Mouse (Mus musculus) ES-CJ7 (cell line): Measurements from ENCODE around the gene Pltp.

Experiments
- DNase-seq: peaks from one replicate; pipeline ENCODE4 v3.0.0; 2011; ENCODE audit warnings: low read depth, low spot score

Gene Pltp

GRCm38 (mm10) chr2:164845782-164846181 lies 11.7 kb downstream of the Pltp start:
- no peak for DNase-seq

- no peak for DNase-seq
Measured at GRCm38 (mm10) chr2:164835164-164835563, 22.3 kb downstream of the Pltp start.

- DNase-seq, result no peak
Measured at GRCm38 (mm10) chr2:164834531-164834930, 23.0 kb downstream of the Pltp start.

GRCm38 (mm10) chr2:164833314-164833959 lies 24.1 kb downstream of the Pltp start, which contains the start of gene Neurl2:
Neurl2 (minus strand) TSS chr2:164833456.
- DNase-seq, result peak; percentile 97

- DNase-seq, result peak; percentile 79
Measured at GRCm38 (mm10) chr2:164832748-164833301, 24.7 kb downstream of the Pltp start, which contains the start of gene Ctsa. Ctsa (plus strand) TSS chr2:164832873.

GRCm38 (mm10) chr2:164832032-164832747 lies 25.3 kb downstream of the Pltp start:
- DNase-seq, result no peak

- DNase-seq, result no peak
Measured at GRCm38 (mm10) chr2:164831029-164831428, 26.5 kb downstream of the Pltp start.

- DNase-seq, result peak; percentile 67
Measured at GRCm38 (mm10) chr2:164829090-164829489, 28.4 kb downstream of the Pltp start.

GRCm38 (mm10) chr2:164828437-164828836 lies 29.1 kb downstream of the Pltp start, which contains the start of gene Spata25:
Spata25 (minus strand) TSS chr2:164828537.
- DNase-seq, result no peak

- no peak for DNase-seq
Measured at GRCm38 (mm10) chr2:164827146-164827850, 30.2 kb downstream of the Pltp start.

GRCm38 (mm10) chr2:164825521-164825920 lies 32.0 kb downstream of the Pltp start:
- DNase-seq, result no peak

- DNase-seq, result peak; percentile 97
Measured at GRCm38 (mm10) chr2:164823969-164824368, 33.5 kb downstream of the Pltp start.

GRCm38 (mm10) chr2:164823181-164823585 lies 34.3 kb downstream of the Pltp start:
- DNase-seq, result peak; percentile 75

- peak; percentile 99 for DNase-seq
Measured at GRCm38 (mm10) chr2:164822636-164823165, 34.8 kb downstream of the Pltp start, which contains the start of gene Zswim1. Zswim1 (plus strand) TSS chr2:164822686.

- no peak for DNase-seq
Measured at GRCm38 (mm10) chr2:164821060-164821459, 36.5 kb downstream of the Pltp start.

GRCm38 (mm10) chr2:164817703-164818102 lies 39.8 kb downstream of the Pltp start:
- no peak for DNase-seq

GRCm38 (mm10) chr2:164817206-164817605 lies 40.3 kb downstream of the Pltp start:
- no peak for DNase-seq

GRCm38 (mm10) chr2:164815821-164816220 lies 41.7 kb downstream of the Pltp start:
- no peak for DNase-seq

- DNase-seq, result no peak
Measured at GRCm38 (mm10) chr2:164815348-164815747, 42.2 kb downstream of the Pltp start.

GRCm38 (mm10) chr2:164813557-164813956 lies 44.0 kb downstream of the Pltp start:
- DNase-seq, result no peak

GRCm38 (mm10) chr2:164806614-164807013 lies 50.9 kb downstream of the Pltp start:
- DNase-seq, result no peak

- DNase-seq, result no peak
Measured at GRCm38 (mm10) chr2:164805332-164805718, 52.2 kb downstream of the Pltp start.
